ENCODE assay signal across 8 mouse cellular contexts in genomic region chr19:43674730-43675524, GRCm38 (mm10). TPM values are rescaled to one million over a fixed set of nuclear protein-coding genes. Genes with fewer than 3 reads are reported as not detected.
DNase-seq lines count a peak whose midpoint lies in the region; ATAC-seq lines count a peak whose summit lies in the region.

Gene Slc25a28 (minus strand): TSS chr19:43674881.

- H3K9ac ChIP-seq in heart, embryonic 13.5 days: peak within 1 kb of the TSS; percentile 94
- peak within 1 kb of the TSS; percentile 96 for H3K9ac ChIP-seq in liver, embryonic 12.5 days
- peak within 1 kb of the TSS; percentile 92 for H3K9ac ChIP-seq in stomach, embryonic 15.5 days

- no peaks in the 10 kb centered on the region for H3K9me3 ChIP-seq in heart, embryonic 13.5 days
- H3K9me3 ChIP-seq in liver, embryonic 12.5 days (replicated peaks): no peaks in the 10 kb centered on the region
- no peaks in the 10 kb centered on the region for H3K9me3 ChIP-seq in stomach, embryonic 15.5 days

- no peaks in the 10 kb centered on the region for H3K27me3 ChIP-seq in heart, embryonic 13.5 days (replicated peaks)
- no peaks in the 10 kb centered on the region for H3K27me3 ChIP-seq in liver, embryonic 12.5 days (replicated peaks)
- no peaks in the 10 kb centered on the region for H3K27me3 ChIP-seq in stomach, embryonic 15.5 days (replicated peaks)

- H3K27ac ChIP-seq in brown adipose tissue, adult 24 weeks (replicated peaks; ENCODE audit: low read depth, low read length): peak within 1 kb of the TSS; percentile 57
- H3K27ac ChIP-seq in heart, embryonic 13.5 days (replicated peaks): peak within 1 kb of the TSS; percentile 98
- peak within 1 kb of the TSS; percentile 97 for H3K27ac ChIP-seq in liver, embryonic 12.5 days
- peak within 1 kb of the TSS; percentile 99 for H3K27ac ChIP-seq in stomach, embryonic 15.5 days

- H3K4me3 ChIP-seq in brown adipose tissue, adult 24 weeks (ENCODE audit: insufficient read depth, low read depth, low read length): peak within 1 kb of the TSS; percentile 98
- peak within 1 kb of the TSS; percentile 84 for H3K4me3 ChIP-seq in heart, embryonic 13.5 days
- H3K4me3 ChIP-seq in liver, embryonic 12.5 days: peak within 1 kb of the TSS; percentile 96
- H3K4me3 ChIP-seq in stomach, embryonic 15.5 days (replicated peaks): peak within 1 kb of the TSS; percentile 97

- peak; percentile 100 for DNase-seq in CD4-positive, CD25-positive, alpha-beta regulatory T cell, adult 2 months (ENCODE audit: low read depth, low spot score)
- DNase-seq in fat pad, adult 2 months (ENCODE audit: extremely low read depth, low read depth, low spot score): peak; percentile 100
- DNase-seq in kidney, postnatal 10 days: peak; percentile 99
- peak; percentile 98 for DNase-seq in natural killer cell, adult 2 months (ENCODE audit: low spot score in 2 of 2)

- H3K4me2 ChIP-seq in heart, embryonic 13.5 days: peak within 1 kb of the TSS; percentile 96
- peak within 1 kb of the TSS; percentile 93 for H3K4me2 ChIP-seq in liver, embryonic 12.5 days
- H3K4me2 ChIP-seq in stomach, embryonic 15.5 days: peak within 1 kb of the TSS; percentile 86

- peaks cover 11% of the 10 kb centered on the region for H3K4me1 ChIP-seq in brown adipose tissue, adult 24 weeks (ENCODE audit: control insufficient read depth, insufficient read depth, insufficient read length, low read length)
- H3K4me1 ChIP-seq in heart, embryonic 13.5 days: peaks cover 37% of the 10 kb centered on the region
- peaks cover 58% of the 10 kb centered on the region for H3K4me1 ChIP-seq in liver, embryonic 12.5 days
- H3K4me1 ChIP-seq in stomach, embryonic 15.5 days: peaks cover 15% of the 10 kb centered on the region

- 0 out of 2 replicates have a peak, but pooled peaks cover 1% of the 10 kb centered on the region for H3K36me3 ChIP-seq in heart, embryonic 13.5 days
- H3K36me3 ChIP-seq in liver, embryonic 12.5 days: peaks cover 2% of the 10 kb centered on the region; the same call in 1 of the 2 replicates
- H3K36me3 ChIP-seq in stomach, embryonic 15.5 days: no peaks in the 10 kb centered on the region

- under 1% methylated on average over 79 of the region's 79 CpGs for WGBS in heart, embryonic 13.5 days
- under 1% methylated on average over 77 of the region's 79 CpGs for WGBS in liver, embryonic 12.5 days (ENCODE audit: insufficient replicate concordance)
- under 1% methylated on average over 75 of the region's 79 CpGs for WGBS in stomach, embryonic 15.5 days

- peak; percentile 92 for ATAC-seq in heart, embryonic 13.5 days (ENCODE audit: extremely low read depth, insufficient number of reproducible peaks, low FRiP score, low TSS enrichment)
- ATAC-seq in liver, embryonic 12.5 days: peak; percentile 92
- ATAC-seq in stomach, embryonic 15.5 days (ENCODE audit: insufficient read depth, low FRiP score, low read depth): peak; percentile 95

RNA-seq across cellular contexts. Expression of gene Slc25a28, which starts in this region (rescaled TPM):
- polyA plus RNA-seq in brown adipose tissue, adult 24 weeks (2012; ENCODE audit: insufficient read depth, insufficient read length, missing spikeins): 33.1 and 35.6 TPM in 2 replicates
- polyA plus RNA-seq in heart, embryonic 13.5 days (2015; fragmentation: Nextera tagmentation; extraction: Ambion mirVana): 10.1 and 10.2 TPM in 2 replicates
- 11.6 and 13.4 TPM in 2 replicates for polyA plus RNA-seq in liver, embryonic 12.5 days (2016; fragmentation: Nextera tagmentation; extraction: Ambion mirVana)
- 15.8 and 15.9 TPM in 2 replicates for polyA plus RNA-seq in stomach, embryonic 15.5 days (2015; fragmentation: Nextera tagmentation; extraction: Ambion mirVana)

Comparison
In these comparisons a context has a peak if more than half of its experiments do, and no peak if none do; other contexts are left out.
1. Peak in every context shown above with its lines: DNase-seq, ATAC-seq, H3K4me3 ChIP-seq and H3K27ac ChIP-seq.